Mouse (Mus musculus): ENCODE measurements at regions not wholly inside any gene's neighbourhood (a gene's known extent, or its start where the extent isn't known, plus 50 kb on each side); places are given as distances from the start of the nearest gene placed in this dataset.
"Not testable (repeated sequence)": the region's sequence is repeated elsewhere in the genome, so short reads cannot be mapped to it uniquely, and the experiment has no call there.

GRCm38 (mm10) chr12:32434506-32435002 is 56.0 kb downstream of the Ccdc71l start:
- no peak for DNase-seq (ENCODE audit: low spot score)

- no peak for DNase-seq (ENCODE audit: low spot score)
These were observed 56.6 kb downstream of the Ccdc71l start for GRCm38 (mm10) chr12:32435126-32435525.

- no peak for DNase-seq (ENCODE audit: low spot score)
These were observed 59.7 kb downstream of the Ccdc71l start for GRCm38 (mm10) chr12:32438209-32438608.

DNA sequence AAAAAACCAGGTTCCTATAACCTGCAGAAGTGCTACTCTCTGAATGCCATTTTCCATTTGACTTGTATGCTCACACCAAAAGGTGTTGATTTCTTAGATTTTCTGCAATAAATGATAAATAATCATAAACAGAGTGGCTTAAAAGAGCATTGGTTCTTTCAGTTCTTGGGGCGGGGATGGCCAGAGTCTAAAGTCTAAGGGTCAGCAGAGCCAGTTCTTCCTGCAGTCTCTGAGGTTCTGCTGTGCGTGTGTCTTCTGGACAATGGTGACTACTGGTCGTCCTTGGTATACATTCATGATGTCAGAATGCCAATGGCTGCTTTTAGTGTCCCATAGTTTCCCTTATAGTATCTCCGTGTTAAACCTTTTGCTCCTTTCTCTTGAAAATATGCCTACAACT is 66.3 kb downstream of the Ccdc71l start:
- DNase-seq (ENCODE audit: low spot score) = no peak

- DNase-seq (ENCODE audit: low spot score) = no peak
These were observed 67.4 kb downstream of the Ccdc71l start for GRCm38 (mm10) chr12:32445874-32446273.

DNA sequence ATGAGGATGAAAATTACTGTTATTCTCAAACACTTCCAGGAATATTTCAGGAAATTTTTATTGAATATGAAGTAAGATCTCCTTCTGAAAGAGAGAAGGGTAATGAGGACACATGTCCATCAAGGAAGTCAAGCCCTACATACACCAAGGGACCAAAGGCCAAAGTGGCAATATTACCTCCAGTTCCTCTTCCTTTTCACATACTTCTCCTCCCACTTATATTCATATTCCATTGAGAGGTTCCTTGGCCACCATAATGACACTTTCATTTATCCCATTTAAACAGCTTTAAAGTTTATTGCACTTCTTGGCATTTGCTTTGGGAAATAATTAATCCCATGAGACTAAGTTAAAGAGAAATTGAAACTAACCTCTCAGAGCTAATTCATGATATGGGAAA is 70.9 kb downstream of the Ccdc71l start:
- DNase-seq (ENCODE audit: low spot score) = no peak

GRCm38 (mm10) chr12:32451226-32451625 is 72.7 kb downstream of the Ccdc71l start:
- no peak for DNase-seq (ENCODE audit: low spot score)

DNA sequence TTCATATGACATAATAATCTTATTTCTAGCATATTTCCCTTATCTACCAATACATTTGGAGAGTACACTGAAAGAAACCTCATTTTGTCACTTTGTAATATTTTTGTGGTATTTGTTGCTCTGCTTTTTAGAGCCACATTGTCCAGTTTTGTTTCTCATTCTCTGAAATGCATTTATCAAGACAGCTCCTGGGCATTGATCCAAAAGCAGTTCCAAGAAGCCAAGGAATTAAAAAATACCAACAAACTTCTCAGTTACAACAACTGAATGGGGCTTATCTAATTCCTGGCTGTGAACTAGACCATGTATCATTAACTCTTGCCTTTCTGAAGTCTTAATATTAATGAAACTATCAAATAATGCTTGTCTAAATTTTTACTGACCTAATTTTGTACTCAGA is 76.3 kb downstream of the Ccdc71l start:
- no peak for DNase-seq (ENCODE audit: low spot score)

GRCm38 (mm10) chr12:32455231-32455630 is 76.7 kb downstream of the Ccdc71l start:
- DNase-seq (ENCODE audit: low spot score) = not testable (repeated sequence)

DNA sequence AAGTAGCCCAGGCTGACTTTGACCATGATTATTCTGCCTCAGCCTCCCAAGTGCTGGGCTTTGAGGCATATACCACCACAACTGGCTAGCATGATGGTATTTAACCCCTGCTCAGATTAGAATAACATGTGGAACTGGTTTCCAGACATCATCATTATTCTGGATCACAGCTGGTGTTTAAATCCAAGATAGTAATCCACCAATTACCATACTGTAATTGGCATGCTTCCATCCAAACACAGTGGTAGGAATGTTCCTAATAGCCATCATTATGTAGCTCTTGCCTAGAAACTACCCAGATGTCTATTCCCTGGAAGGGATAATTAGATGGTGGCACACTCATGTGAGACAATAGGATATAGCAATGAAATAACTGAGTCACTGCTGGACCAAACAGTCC is 77.4 kb downstream of the Ccdc71l start:
- no peak for DNase-seq (ENCODE audit: low spot score)

- DNase-seq (ENCODE audit: low spot score) = no peak
These were observed 78.3 kb downstream of the Ccdc71l start for GRCm38 (mm10) chr12:32456796-32457195.

- no peak for DNase-seq (ENCODE audit: low spot score)
These were observed 79.9 kb downstream of the Ccdc71l start for GRCm38 (mm10) chr12:32458386-32458785.

- no peak for DNase-seq (ENCODE audit: low spot score)
These were observed 82.0 kb downstream of the Ccdc71l start for GRCm38 (mm10) chr12:32460330-32460998.

DNA sequence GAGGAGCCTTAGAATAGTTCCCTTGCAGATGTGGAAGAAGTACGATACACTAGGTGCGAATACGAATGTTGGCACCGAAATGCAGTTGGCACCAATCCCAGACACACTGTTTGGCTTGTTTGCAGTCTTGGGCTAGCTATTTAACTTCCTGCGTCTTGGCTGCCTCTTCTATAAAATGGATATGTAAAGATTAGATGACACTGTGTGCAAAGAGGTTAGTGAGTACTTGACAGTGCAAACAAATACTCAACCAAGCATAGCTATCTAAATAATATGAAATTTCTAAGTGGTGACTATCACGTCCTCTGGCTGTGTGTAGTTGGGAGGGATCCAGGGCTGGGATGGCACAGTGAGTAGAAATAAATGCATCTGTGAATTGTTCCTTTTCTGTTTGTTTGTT is 86.9 kb downstream of the Ccdc71l start:
- DNase-seq (ENCODE audit: low spot score) = no peak

- DNase-seq (ENCODE audit: low spot score) = no peak
These were observed 91.4 kb downstream of the Ccdc71l start for GRCm38 (mm10) chr12:32469863-32470262.

GRCm38 (mm10) chr12:32479451-32479850 is 100.9 kb downstream of the Ccdc71l start:
- DNase-seq (ENCODE audit: low spot score) = no peak

- DNase-seq (ENCODE audit: low spot score) = no peak
These were observed 101.8 kb downstream of the Ccdc71l start for GRCm38 (mm10) chr12:32480268-32480667.

GRCm38 (mm10) chr12:32481051-32481450 is 102.5 kb downstream of the Ccdc71l start:
- no peak for DNase-seq (ENCODE audit: low spot score)

- no peak for DNase-seq (ENCODE audit: low spot score)
These were observed 103.8 kb downstream of the Ccdc71l start for GRCm38 (mm10) chr12:32482343-32482742.

DNA sequence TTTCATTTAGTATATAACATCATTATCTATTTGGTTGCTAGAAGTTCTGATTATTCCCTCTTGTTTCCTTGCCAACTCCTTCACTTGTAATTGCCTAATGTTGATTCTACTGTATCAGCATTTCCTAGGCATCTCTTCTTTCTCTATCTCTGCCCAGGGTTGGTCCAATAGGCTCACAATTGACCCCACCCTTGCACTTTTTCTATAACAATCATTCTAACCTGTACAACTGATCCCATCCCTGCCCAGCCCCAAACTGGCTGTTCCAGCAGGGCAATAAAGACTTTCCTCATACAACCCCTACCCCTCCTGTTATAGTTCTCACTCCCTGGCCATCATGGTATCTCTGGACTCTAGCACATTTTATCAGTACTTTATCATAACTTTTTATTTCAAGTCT is 104.3 kb downstream of the Ccdc71l start:
- DNase-seq (ENCODE audit: low spot score) = no peak

DNA sequence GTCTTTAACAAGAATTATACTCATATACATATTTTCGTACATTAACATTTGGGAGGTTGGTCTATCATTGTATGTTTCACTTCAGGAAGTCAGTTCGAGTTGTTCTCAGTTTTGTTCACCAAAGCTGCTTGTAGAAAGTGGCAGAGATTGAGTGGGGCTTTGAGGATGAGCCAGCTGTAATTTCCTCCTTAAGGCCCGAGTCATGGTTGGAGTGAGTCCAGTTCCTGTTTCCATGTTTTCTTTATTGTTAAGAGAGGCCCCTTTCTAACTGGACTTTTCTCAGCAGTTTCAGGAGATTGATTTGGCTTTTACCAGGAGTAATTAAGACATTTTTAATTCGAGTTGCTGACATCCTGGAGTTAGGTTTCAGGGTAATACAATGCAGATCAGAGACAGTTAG is 107.7 kb downstream of the Ccdc71l start:
- no peak for DNase-seq (ENCODE audit: low spot score)

GRCm38 (mm10) chr12:32486729-32487128 is 108.2 kb downstream of the Ccdc71l start:
- no peak for DNase-seq (ENCODE audit: low spot score)

- no peak for DNase-seq (ENCODE audit: low spot score)
These were observed 109.5 kb downstream of the Ccdc71l start for GRCm38 (mm10) chr12:32487883-32488577.

DNA sequence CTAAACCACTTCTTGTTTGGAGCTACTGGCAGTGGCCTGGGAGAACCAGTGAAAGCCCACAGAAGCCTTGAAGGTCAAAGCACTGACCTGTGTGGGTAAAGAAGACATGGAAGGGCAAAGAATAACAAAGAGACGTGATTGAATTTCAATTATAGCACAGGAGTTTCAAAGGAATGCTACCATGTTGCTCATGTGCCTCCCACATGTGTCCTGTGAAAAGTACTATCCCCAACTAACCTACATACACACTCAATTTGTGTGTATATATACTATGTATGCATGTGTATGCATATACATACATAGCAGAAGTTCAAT is 110.0 kb downstream of the Ccdc71l start:
- no peak for DNase-seq (ENCODE audit: low spot score)
